Mouse (Mus musculus) forebrain, embryonic 12.5 days (tissue): ENCODE measurements at regions not wholly inside any gene's neighbourhood (a gene's known extent, or its start where the extent isn't known, plus 50 kb on each side); places are given as distances from the start of the nearest gene placed in this dataset.

ENCODE experiments used
- ATAC-seq: fragments of 200-750 bp; cut with Nextera tagmentation; 2 replicates; pipeline ENCODE4 v1.8.0; 2017; ENCODE audit warnings: moderate TSS enrichment; ENCODE audit not compliant: low FRiP score
- H3K27ac ChIP-seq: fragments of 300-500 bp; sonication (generic); 2 replicates; pipeline ENCODE4 v1.5.1; 2016; ENCODE audit warnings: mild to moderate bottlenecking
- H3K27me3 ChIP-seq: fragments of 300-500 bp; sonication (generic); 2 replicates; pipeline ENCODE4 v1.6.1; 2016; ENCODE audit warnings: mild to moderate bottlenecking
- H3K36me3 ChIP-seq: fragments of 300-500 bp; sonication (generic); replicated peaks from 2 replicates; pipeline ENCODE4 v1.6.1; 2016; ENCODE audit warnings: mild to moderate bottlenecking
- H3K4me1 ChIP-seq: fragments of 300-500 bp; sonication (generic); 2 replicates; pipeline ENCODE4 v1.6.1; 2016
- H3K4me2 ChIP-seq: fragments of 300-500 bp; sonication (generic); 2 replicates; pipeline ENCODE4 v1.6.1; 2016; ENCODE audit warnings: mild to moderate bottlenecking, moderate library complexity
- H3K4me3 ChIP-seq: fragments of 300-500 bp; sonication (generic); replicated peaks from 2 replicates; pipeline ENCODE4 v1.5.1; 2016; ENCODE audit warnings: mild to moderate bottlenecking
- H3K9ac ChIP-seq: fragments of 300-500 bp; sonication (generic); 2 replicates; pipeline ENCODE4 v1.6.1; 2016; ENCODE audit warnings: mild to moderate bottlenecking
- H3K9me3 ChIP-seq: fragments of 300-500 bp; sonication (generic); 2 replicates; pipeline ENCODE4 v1.6.1; 2016
- WGBS: fragments of 180-500 bp; shearing (Covaris S2); methylation state at CpG from one replicate; pipeline ENCODE4 v1.1.7; 2016; 5-methylcytosine and 5-hydroxymethylcytosine counted together

GRCm38 (mm10) chr1:119330751-119331326, 91.2 kb downstream of the Inhbb start:
- peaks cover 56% of the 10 kb centered on the region for H3K27me3 ChIP-seq
- no peak overlapping the region for H3K4me3 ChIP-seq
- H3K27ac ChIP-seq, result no peak overlapping the region
- H3K9me3 ChIP-seq, result no peaks in the 10 kb centered on the region
- H3K9ac ChIP-seq, result no peak overlapping the region
- no peak for ATAC-seq
- WGBS, result 69% methylated on average over 4 of the region's 4 CpGs
- H3K36me3 ChIP-seq, result no peaks in the 10 kb centered on the region
- H3K4me1 ChIP-seq, result peaks cover 29% of the 10 kb centered on the region
- H3K4me2 ChIP-seq, result no peak overlapping the region

- no peaks in the 10 kb centered on the region for H3K36me3 ChIP-seq
- peaks cover 29% of the 10 kb centered on the region for H3K4me1 ChIP-seq
- peak; percentile 78 for ATAC-seq
- 12% methylated on average over 7 of the region's 7 CpGs for WGBS
- H3K27ac ChIP-seq, result peak overlapping the region; percentile 91
- no peak overlapping the region for H3K4me3 ChIP-seq
- peak overlapping the region; percentile 34; the same call in 1 of the 2 replicates for H3K4me2 ChIP-seq
- no peak overlapping the region for H3K9ac ChIP-seq
- H3K9me3 ChIP-seq, result no peaks in the 10 kb centered on the region
- H3K27me3 ChIP-seq, result peaks cover 53% of the 10 kb centered on the region
Observed at GRCm38 (mm10) chr1:119329693-119330434, 92.2 kb downstream of the Inhbb start.

GRCm38 (mm10) chr1:119328921-119329692, 92.9 kb downstream of the Inhbb start:
- no peaks in the 10 kb centered on the region for H3K36me3 ChIP-seq
- H3K4me3 ChIP-seq, result no peak overlapping the region
- H3K9me3 ChIP-seq, result no peaks in the 10 kb centered on the region
- 0 out of 2 replicates have a peak overlapping the region, but pooled peaks have one; percentile 12 for H3K9ac ChIP-seq
- WGBS, result 2% methylated on average over 15 of the region's 15 CpGs
- H3K4me2 ChIP-seq, result peak overlapping the region; percentile 34
- peak; percentile 89 for ATAC-seq
- H3K27me3 ChIP-seq, result peaks cover 57% of the 10 kb centered on the region
- peaks cover 29% of the 10 kb centered on the region for H3K4me1 ChIP-seq
- H3K27ac ChIP-seq, result peak overlapping the region; percentile 91

GRCm38 (mm10) chr1:119324551-119324950, 97.5 kb downstream of the Inhbb start:
- Histone ChIP-seq H3K9ac (no peak overlapping the region), H3K4me3 (no peak overlapping the region), H3K4me1 (peaks cover 17% of the 10 kb centered on the region), H3K9me3 (no peaks in the 10 kb centered on the region), H3K27ac (no peak overlapping the region), H3K36me3 (no peaks in the 10 kb centered on the region), H3K4me2 (no peak overlapping the region), H3K27me3 (peaks cover 50% of the 10 kb centered on the region)
- ATAC-seq, result no peak
- WGBS, result 74% methylated on average over 8 of the region's 8 CpGs

GRCm38 (mm10) chr1:119322279-119322995, 99.6 kb downstream of the Inhbb start:
- WGBS, result 86% methylated on average over 10 of the region's 10 CpGs
- no peak for ATAC-seq

GRCm38 (mm10) chr1:119321799-119322198, 100.2 kb downstream of the Inhbb start:
- no peak overlapping the region for H3K9ac ChIP-seq
- H3K36me3 ChIP-seq, result no peaks in the 10 kb centered on the region
- no peak overlapping the region for H3K4me2 ChIP-seq
- no peaks in the 10 kb centered on the region for H3K4me1 ChIP-seq
- H3K27me3 ChIP-seq, result peaks cover 39% of the 10 kb centered on the region
- no peaks in the 10 kb centered on the region for H3K9me3 ChIP-seq
- ATAC-seq, result no peak
- 90% methylated on average over 8 of the region's 8 CpGs for WGBS
- H3K4me3 ChIP-seq, result no peak overlapping the region
- H3K27ac ChIP-seq, result no peak overlapping the region

More at GRCm38 (mm10) chr1:119322279-119322995, 99.6 kb downstream of the Inhbb start:
- H3K4me3 ChIP-seq, result no peak overlapping the region
- H3K4me2 ChIP-seq, result no peak overlapping the region
- peaks cover 44% of the 10 kb centered on the region for H3K27me3 ChIP-seq
- H3K9me3 ChIP-seq, result no peaks in the 10 kb centered on the region
- no peak overlapping the region for H3K9ac ChIP-seq
- H3K36me3 ChIP-seq, result no peaks in the 10 kb centered on the region
- no peaks in the 10 kb centered on the region for H3K4me1 ChIP-seq
- H3K27ac ChIP-seq, result no peak overlapping the region

GRCm38 (mm10) chr1:119317006-119317405, 105.0 kb downstream of the Inhbb start:
- peaks cover 6% of the 10 kb centered on the region for H3K27me3 ChIP-seq
- H3K4me1 ChIP-seq, result no peaks in the 10 kb centered on the region
- H3K36me3 ChIP-seq, result no peaks in the 10 kb centered on the region
- H3K27ac ChIP-seq, result no peak overlapping the region
- H3K9me3 ChIP-seq, result no peaks in the 10 kb centered on the region
- WGBS, result 88% methylated on average over 4 of the region's 4 CpGs
- H3K4me2 ChIP-seq, result no peak overlapping the region
- ATAC-seq, result no peak
- H3K4me3 ChIP-seq, result no peak overlapping the region
- no peak overlapping the region for H3K9ac ChIP-seq

- no peak for ATAC-seq
- no peak overlapping the region for H3K4me2 ChIP-seq
- H3K36me3 ChIP-seq, result no peaks in the 10 kb centered on the region
- WGBS, result 78% methylated on average over 9 of the region's 9 CpGs
- no peak overlapping the region for H3K9ac ChIP-seq
- H3K27ac ChIP-seq, result no peak overlapping the region
- H3K27me3 ChIP-seq, result peaks cover 47% of the 10 kb centered on the region
- peaks cover 23% of the 10 kb centered on the region for H3K4me1 ChIP-seq
- no peak overlapping the region for H3K4me3 ChIP-seq
- no peaks in the 10 kb centered on the region for H3K9me3 ChIP-seq
Observed at GRCm38 (mm10) chr1:119308719-119309365, 113.2 kb downstream of the Inhbb start.

GRCm38 (mm10) chr1:119305315-119305976, 116.6 kb downstream of the Inhbb start:
- WGBS, result 5% methylated on average over 13 of the region's 13 CpGs
- ATAC-seq, result peak; percentile 71
- H3K27me3 ChIP-seq, result peaks cover 73% of the 10 kb centered on the region
- no peaks in the 10 kb centered on the region for H3K9me3 ChIP-seq
- H3K27ac ChIP-seq, result 0 out of 2 replicates have a peak overlapping the region, but pooled peaks have one; percentile 25
- H3K4me2 ChIP-seq, result no peak overlapping the region
- no peaks in the 10 kb centered on the region for H3K36me3 ChIP-seq
- H3K9ac ChIP-seq, result no peak overlapping the region
- peaks cover 23% of the 10 kb centered on the region for H3K4me1 ChIP-seq
- no peak overlapping the region for H3K4me3 ChIP-seq

GRCm38 (mm10) chr1:119304470-119304980, 117.5 kb downstream of the Inhbb start:
- 19% methylated on average over 9 of the region's 9 CpGs for WGBS
- H3K4me1 ChIP-seq, result peaks cover 23% of the 10 kb centered on the region
- peak; percentile 49 for ATAC-seq
- peaks cover 71% of the 10 kb centered on the region for H3K27me3 ChIP-seq
- no peak overlapping the region for H3K4me3 ChIP-seq
- H3K9me3 ChIP-seq, result no peaks in the 10 kb centered on the region
- peak overlapping the region; percentile 10; the same call in 1 of the 2 replicates for H3K4me2 ChIP-seq
- H3K36me3 ChIP-seq, result no peaks in the 10 kb centered on the region
- H3K9ac ChIP-seq, result no peak overlapping the region
- no peak overlapping the region for H3K27ac ChIP-seq

GRCm38 (mm10) chr1:119302349-119302995, 119.6 kb downstream of the Inhbb start:
- Histone ChIP-seq H3K36me3 (no peaks in the 10 kb centered on the region), H3K4me3 (no peak overlapping the region), H3K9ac (no peak overlapping the region), H3K4me1 (peaks cover 23% of the 10 kb centered on the region), H3K27ac (no peak overlapping the region), H3K4me2 (no peak overlapping the region), H3K9me3 (no peaks in the 10 kb centered on the region), H3K27me3 (peaks cover 65% of the 10 kb centered on the region)
- ATAC-seq, result no peak
- 79% methylated on average over 7 of the region's 7 CpGs for WGBS
